Mouse (Mus musculus) brain, embryonic 14.5 days (tissue): ENCODE results near the gene Art4. TPM values are rescaled to one million over a fixed set of nuclear protein-coding genes. Genes with fewer than 3 reads are reported as not detected.

Experiments used
- DNase-seq: peaks from one replicate; pipeline ENCODE4 v3.0.0-alpha.2; 2011; ENCODE audit warnings: low read depth
- CTCF ChIP-seq: fragments of 200-500 bp; IDR thresholded peaks from 2 replicates; pipeline ENCODE4 v1.5.1; 2012; ENCODE audit warnings: inconsistent platforms, mild to moderate bottlenecking, moderate library complexity, borderline replicate concordance; ENCODE audit not compliant: insufficient read depth, insufficient read length; ENCODE audit errors: extremely low read depth
- POLR2A ChIP-seq: fragments of 200-500 bp; IDR thresholded peaks from 2 replicates; pipeline ENCODE4 v1.6.1; 2012; ENCODE audit warnings: mild to moderate bottlenecking, inconsistent platforms, borderline replicate concordance; ENCODE audit not compliant: poor library complexity, insufficient read depth, insufficient read length, severe bottlenecking; ENCODE audit errors: extremely low read depth
- polyA plus RNA-seq: library from polyadenylated mRNA; depleted of rRNA; stranded (reverse); fragments of >200 nt; gene quantifications from 2 replicates; pipeline ENCODE4 v1.2.3, GENCODE M21; 2012; rRNA removed

The Art4 gene
- polyA plus RNA-seq, 1 experiment = 0.41 TPM

DNA sequence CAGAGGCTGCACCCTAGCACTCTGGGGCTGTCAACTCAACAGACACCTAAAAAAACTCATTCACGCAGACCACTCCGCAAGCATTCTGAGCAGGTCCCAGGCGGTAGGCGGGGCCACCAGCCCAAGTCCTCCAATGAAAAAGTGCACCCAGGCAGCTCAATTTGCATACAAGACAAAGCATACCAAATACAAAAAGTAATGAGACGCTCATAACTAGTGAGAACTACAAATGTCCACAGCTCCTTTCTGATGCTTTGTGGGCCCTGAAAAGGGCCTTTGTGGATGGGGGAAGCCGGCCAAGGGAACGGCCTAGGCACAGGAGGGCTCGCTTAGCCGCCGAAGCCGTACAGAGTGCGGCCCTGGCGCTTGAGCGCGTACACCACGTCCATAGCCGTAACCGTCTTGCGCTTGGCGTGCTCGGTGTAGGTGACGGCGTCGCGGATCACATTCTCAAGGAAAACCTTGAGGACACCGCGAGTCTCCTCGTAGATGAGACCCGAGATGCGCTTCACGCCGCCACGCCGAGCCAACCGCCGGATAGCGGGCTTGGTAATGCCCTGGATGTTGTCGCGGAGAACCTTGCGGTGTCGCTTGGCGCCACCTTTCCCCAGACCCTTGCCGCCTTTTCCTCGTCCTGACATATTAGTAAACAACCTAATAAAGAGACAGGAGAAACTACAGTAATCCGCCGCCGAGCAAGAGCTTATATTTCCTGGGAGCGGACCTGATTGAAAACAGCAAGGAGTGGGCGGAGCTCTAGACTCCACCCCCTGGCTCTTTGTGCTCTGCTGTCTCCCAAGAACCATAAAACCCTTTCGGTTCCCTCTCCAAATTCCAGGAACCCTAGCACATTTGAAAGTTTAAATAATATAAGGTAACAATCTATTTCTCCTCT lies 53.5 kb downstream of the Art4 start, which contains the start of gene Hist4h4:
Gene Hist4h4, minus strand, starts transcription at position 677 of the 895 bp plus-strand sequence.
- TF ChIP-seq CTCF = no peak
- TF ChIP-seq POLR2A = peak; percentile 81; the same call in 1 of the 2 replicates

DNA sequence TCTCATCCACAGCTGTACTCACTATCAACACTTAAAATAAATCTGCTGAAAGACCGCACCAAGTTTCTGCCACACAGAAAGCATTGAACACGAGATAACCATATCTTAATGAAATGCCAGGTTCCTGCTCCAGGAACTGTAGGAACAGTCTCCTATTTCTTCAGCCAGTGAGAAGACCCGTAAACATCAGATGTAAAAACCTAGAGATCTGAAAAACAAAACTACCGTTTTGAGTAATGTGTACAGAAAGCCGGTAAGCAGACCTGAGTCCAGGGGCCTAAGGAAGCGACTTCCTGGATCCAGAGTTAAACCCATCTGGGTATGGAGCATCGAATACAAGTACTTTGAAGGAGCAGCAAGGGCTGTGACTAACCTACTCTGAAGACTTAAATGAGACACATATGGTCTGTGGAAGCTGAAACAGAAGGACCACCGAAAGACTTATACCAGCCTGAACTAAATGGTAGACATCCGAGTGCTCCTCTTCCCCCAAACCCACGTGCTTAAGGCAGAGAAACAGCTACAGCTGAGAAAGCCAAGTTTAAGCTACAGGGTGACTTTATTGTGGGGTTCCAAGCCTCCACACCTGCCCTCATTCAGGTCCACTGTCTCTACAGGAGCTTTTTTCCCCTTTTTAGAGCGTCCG lies 54.3 kb downstream of the Art4 start:
- TF ChIP-seq CTCF (no peak), POLR2A (no peak)
- DNase-seq = no peak

More for the DNA sequence above, 53.5 kb downstream of the Art4 start, which contains the start of gene Hist4h4:
- DNase-seq = peak; percentile 97

DNA sequence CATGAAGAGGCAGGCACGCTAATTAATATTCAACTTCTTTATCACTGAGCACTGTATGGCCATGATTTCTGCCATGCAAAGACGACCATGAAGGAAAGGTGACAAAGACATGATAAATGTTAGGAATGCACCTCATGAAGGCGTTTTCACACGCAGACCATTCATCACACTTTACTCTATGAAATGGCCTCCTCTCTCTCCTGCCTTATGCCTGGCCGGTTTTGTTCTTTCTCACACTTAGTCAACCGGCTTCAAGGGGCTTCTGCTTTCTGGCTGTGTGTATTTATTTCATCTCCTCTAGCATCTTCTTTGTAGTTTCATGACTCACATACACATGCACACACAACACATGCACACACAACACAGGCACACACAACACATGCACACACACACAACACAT lies 56.3 kb downstream of the Art4 start:
- TF ChIP-seq CTCF (no peak), POLR2A (no peak)
- DNase-seq = no peak

DNA sequence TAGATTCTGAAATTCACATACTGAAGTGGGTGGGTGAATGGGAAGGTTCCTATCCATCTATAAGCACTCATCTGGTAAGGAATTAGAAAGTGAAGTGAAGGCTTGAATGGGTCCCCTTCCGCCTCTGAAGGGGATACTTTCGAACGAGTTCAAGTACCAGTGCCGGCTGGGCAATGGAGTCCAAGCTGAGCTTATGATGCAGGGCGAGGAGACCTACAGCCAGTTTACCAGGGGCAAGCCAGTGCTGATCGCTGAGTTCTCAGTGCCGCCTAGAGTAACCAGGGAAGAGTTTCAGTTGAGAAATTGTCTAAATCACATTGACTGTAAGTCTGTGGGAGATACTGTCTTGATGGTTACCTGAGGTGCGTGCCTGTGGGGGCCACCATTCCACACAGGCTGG lies 56.8 kb downstream of the Art4 start:
- DNase-seq = no peak
- TF ChIP-seq POLR2A (no peak), CTCF (no peak)

Other genes starting within 250 kb of the Art4 start
- 0.72 and 1.2 TPM in 2 replicates for gene Plbd1, start 195.8 kb downstream of the Art4 start, polyA plus RNA-seq
- gene Gucy2c, start 76.0 kb downstream of the Art4 start, polyA plus RNA-seq = 0.26 and 0.34 TPM in 2 replicates
- 1.5 and 1.7 TPM in 2 replicates for gene Hist4h4, start 53.3 kb downstream of the Art4 start, polyA plus RNA-seq
- gene H2afj, start 49.5 kb downstream of the Art4 start, polyA plus RNA-seq = 76.9 and 114 TPM in 2 replicates
- 0.49 and 0.51 TPM in 2 replicates for gene BC049715, start 30.1 kb downstream of the Art4 start, polyA plus RNA-seq
- gene Wbp11, start 29.5 kb downstream of the Art4 start, polyA plus RNA-seq = 64.3 and 81.9 TPM in 2 replicates
- gene Smco3, start 22.3 kb downstream of the Art4 start, polyA plus RNA-seq = 0.43 and 0.63 TPM in 2 replicates
- gene Mgp, start 18.1 kb upstream of the Art4 start, polyA plus RNA-seq = 8.8 and 11.5 TPM in 2 replicates
- gene Erp27, start 64.4 kb upstream of the Art4 start, polyA plus RNA-seq = 0.08 and 0.21 TPM in 2 replicates
- gene Pde6h, start 66.1 kb upstream of the Art4 start, polyA plus RNA-seq = 0.14 TPM in 1 of 2 replicates, not detected in the other
- gene Arhgdib, start 84.2 kb upstream of the Art4 start, polyA plus RNA-seq = 17.3 and 23.0 TPM in 2 replicates